26 mouse cellular contexts compared by ENCODE assay signal in genomic region chr12:11230267-11230666, GRCm38 (mm10). TPM values are rescaled to one million over a fixed set of nuclear protein-coding genes. Genes with fewer than 3 reads are reported as not detected.
A peak's percentile ranks its signal among the peaks of the same experiment; 100 is the strongest.
DNase-seq lines count a peak whose midpoint lies in the region; ATAC-seq lines count a peak whose summit lies in the region.
"Had no signal": no experiment of that assay in that cellular context is flagged by ENCODE, and none has a peak within 500 bp of the region (broad histone marks: within the 10 kb centered on the region; RNA-seq: fewer than 3 reads in every experiment).

No protein-coding gene starts in this region.

- H3K27me3 ChIP-seq in forebrain, embryonic 11.5 days (ENCODE audit: control insufficient read depth, insufficient read depth, low read length), result no peaks in the 10 kb centered on the region
- H3K27me3 ChIP-seq: liver, embryonic 13.5 days; neural tube, embryonic 15.5 days had no signal

- H3K4me3 ChIP-seq in forebrain, embryonic 11.5 days (ENCODE audit: low read depth, low read length), result no peak overlapping the region
- H3K4me3 ChIP-seq: forebrain, embryonic 10.5 days; hindbrain, embryonic 10.5 days; left cerebral cortex, adult 2 months; liver, embryonic 13.5 days; neural tube, embryonic 15.5 days had no signal

- ATAC-seq in activated CD4-positive, CD25-positive, alpha-beta regulatory T cell, adult 4 months, result peak; percentile 93
- no peak for ATAC-seq in forebrain, embryonic 11.5 days (replicated peaks; ENCODE audit: low FRiP score)
- ATAC-seq: hindbrain, embryonic 16.5 days; intestine, postnatal 0 days; midbrain, embryonic 16.5 days had no signal

- H3K4me1 ChIP-seq in forebrain, embryonic 11.5 days (replicated peaks; ENCODE audit: control insufficient read depth, insufficient read depth, low read length), result no peaks in the 10 kb centered on the region
- H3K4me1 ChIP-seq: forebrain, embryonic 10.5 days; hindbrain, embryonic 10.5 days; liver, embryonic 13.5 days; neural tube, embryonic 15.5 days had no signal

- no peak overlapping the region for H3K9ac ChIP-seq in forebrain, embryonic 11.5 days (ENCODE audit: low read length)
- H3K9ac ChIP-seq: liver, embryonic 13.5 days; lung, embryonic 14.5 days; neural tube, embryonic 15.5 days had no signal

- no peaks in the 10 kb centered on the region for H3K36me3 ChIP-seq in forebrain, embryonic 11.5 days (ENCODE audit: control insufficient read depth, insufficient read depth, low read length)
- H3K36me3 ChIP-seq: forebrain, embryonic 10.5 days; hindbrain, embryonic 10.5 days; liver, embryonic 13.5 days; neural tube, embryonic 15.5 days had no signal

- no peak overlapping the region for H3K4me2 ChIP-seq in forebrain, embryonic 11.5 days (ENCODE audit: low read depth, low read length, severe bottlenecking)
- H3K4me2 ChIP-seq: liver, embryonic 13.5 days; lung, embryonic 14.5 days; neural tube, embryonic 15.5 days had no signal

- WGBS in forebrain, embryonic 11.5 days, result 84% methylated on average over 2 of the region's 2 CpGs

- H3K27ac ChIP-seq in forebrain, embryonic 11.5 days (ENCODE audit: low read depth, low read length), result no peak overlapping the region
- H3K27ac ChIP-seq: forebrain, embryonic 10.5 days; hindbrain, embryonic 10.5 days; left cerebral cortex, adult 2 months; liver, embryonic 13.5 days; neural tube, embryonic 15.5 days had no signal

- DNase-seq in spleen, postnatal 36 days (ENCODE audit: low spot score in 2 of 2), result peak; percentile 31 to 46
- no peak for DNase-seq in spleen, postnatal 14 days (ENCODE audit: low spot score in 2 of 2)
- DNase-seq in CD4-positive, CD25-positive, alpha-beta regulatory T cell, adult 2 months (ENCODE audit: low read depth, low spot score), result peak; percentile 60
- peak; percentile 71 for DNase-seq in naive thymus-derived CD4-positive, alpha-beta T cell, adult 2 months (ENCODE audit: low read depth)
- DNase-seq in forebrain, embryonic 11.5 days (ENCODE audit: low spot score), result no peak
- DNase-seq in cerebellum, adult 11-12 months, result no peak
- DNase-seq: adrenal gland, adult 2 months; cerebellum, adult 18-20 months; cerebellum, postnatal 14 days; gastrocnemius, postnatal 36 days; kidney, postnatal 4 days; liver, embryonic 13.5 days; lung, embryonic 14.5 days had no signal

- H3K9me3 ChIP-seq in forebrain, embryonic 11.5 days (ENCODE audit: control insufficient read depth, low read length), result no peaks in the 10 kb centered on the region
- H3K9me3 ChIP-seq: forebrain, embryonic 10.5 days; hindbrain, embryonic 10.5 days; liver, embryonic 13.5 days; neural tube, embryonic 15.5 days had no signal

RNA-seq across cellular contexts. Expression of gene Msgn1, which starts 21.5 kb away (rescaled TPM):
- polyA plus RNA-seq in activated CD4-positive, CD25-positive, alpha-beta regulatory T cell, adult 4 months (2017; shearing (Covaris generic)), result not detected
- polyA plus RNA-seq in forebrain, embryonic 11.5 days (2014; fragmentation: Nextera tagmentation; extraction: Ambion mirVana), result not detected in 2 replicates
- polyA plus RNA-seq: adrenal gland, adult 2 months; C2C12; embryonic facial prominence, embryonic 11.5 days; forebrain, embryonic 10.5 days; hindbrain, embryonic 10.5 days; hindbrain, embryonic 16.5 days; intestine, postnatal 0 days; kidney, embryonic 16.5 days; liver, embryonic 13.5 days; lung, embryonic 14.5 days; midbrain, embryonic 16.5 days; neural tube, embryonic 15.5 days; small intestine, adult 2 months; stomach, embryonic 14.5 days had no signal

RNA-seq across cellular contexts. Expression of gene Gen1, which starts 35.3 kb away (rescaled TPM):
- 1 to 10 TPM; 3.3 to 5.0 TPM for polyA plus RNA-seq in activated CD4-positive, CD25-positive, alpha-beta regulatory T cell, adult 4 months (2017; shearing (Covaris generic))
- polyA plus RNA-seq in forebrain, embryonic 11.5 days (2014; fragmentation: Nextera tagmentation; extraction: Ambion mirVana), result 17.7 and 19.2 TPM in 2 replicates
- polyA plus RNA-seq: adrenal gland, adult 2 months had no signal

RNA-seq across cellular contexts. Expression of gene Smc6, which starts 35.4 kb away (rescaled TPM):
- polyA plus RNA-seq in activated CD4-positive, CD25-positive, alpha-beta regulatory T cell, adult 4 months (2017; shearing (Covaris generic)), result 100 to 1,000 TPM; 108 to 193 TPM
- polyA plus RNA-seq in forebrain, embryonic 11.5 days (2014; fragmentation: Nextera tagmentation; extraction: Ambion mirVana), result 137 and 153 TPM in 2 replicates

Comparison
In these comparisons a context has a peak if more than half of its experiments do, and no peak if none do; other contexts are left out.
1. DNase-seq: peak in spleen, postnatal 36 days (2 of 2), CD4-positive, CD25-positive, alpha-beta regulatory T cell, adult 2 months (single experiment) and naive thymus-derived CD4-positive, alpha-beta T cell, adult 2 months (single experiment); none in spleen, postnatal 14 days (0 of 2), forebrain, embryonic 11.5 days (single experiment) and cerebellum, adult 11-12 months (single experiment).